Mouse (Mus musculus): ENCODE results near the gene Slc8a1.

DNA sequence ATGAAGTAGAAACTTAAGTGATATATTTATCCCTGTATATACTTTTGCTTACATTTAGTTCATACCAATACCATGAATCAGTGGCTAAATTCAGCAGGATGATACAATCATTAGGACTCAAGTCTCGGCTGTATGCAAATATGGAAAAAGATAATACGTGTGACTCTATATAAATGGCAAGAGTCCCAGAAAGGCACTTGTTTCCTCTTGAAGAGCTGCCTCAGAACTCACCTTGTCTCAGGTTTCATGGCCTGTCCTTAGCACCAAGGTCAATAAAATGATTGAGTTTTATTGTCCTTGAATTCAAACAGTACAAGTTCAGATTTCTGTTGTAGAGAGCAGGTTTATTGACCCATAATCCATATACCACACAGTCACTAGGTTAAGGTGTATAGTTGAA is 4.9 kb upstream of the Slc8a1 start:
- no peak for TF ChIP-seq CTCF (IDR thresholded peaks at IDR 0.05; ENCODE audit: borderline replicate concordance, extremely low read depth, insufficient read depth, insufficient read length)
- no peak for TF ChIP-seq POLR2A (IDR thresholded peaks at IDR 0.05; ENCODE audit: borderline replicate concordance, extremely low read depth, insufficient read depth, insufficient read length, poor library complexity, severe bottlenecking)

Measured in brain, embryonic 14.5 days (tissue).